Mouse (Mus musculus): ENCODE measurements around the gene Ubl3. TPM values are rescaled to one million over a fixed set of nuclear protein-coding genes. Genes with fewer than 3 reads are reported as not detected.

Ubl3 gene
- total RNA-seq, 2 experiments from 2014 or later = 103 to 108 TPM

DNA sequence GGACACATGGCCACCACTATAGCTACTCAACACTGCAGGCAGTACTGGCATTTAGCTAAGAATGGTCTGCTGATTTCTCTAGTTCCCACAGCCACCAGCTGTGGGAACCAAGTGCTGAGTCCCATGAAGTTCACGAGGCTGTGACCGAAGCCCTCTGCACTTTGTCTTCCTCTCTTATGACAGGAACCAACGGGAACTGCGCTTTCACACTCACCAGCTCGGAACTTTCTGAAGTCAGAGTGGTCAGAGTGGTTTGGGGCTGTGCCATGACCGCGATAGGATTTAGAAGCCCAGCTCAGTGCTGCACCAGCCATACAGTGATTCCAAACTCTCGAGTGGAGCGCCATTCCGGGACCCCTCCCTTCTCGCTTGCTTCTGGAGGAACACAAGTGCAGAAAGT, 66.4 kb downstream of the Ubl3 start:
- DNase-seq = peak in 1 of 2 experiments; percentile 25

DNA sequence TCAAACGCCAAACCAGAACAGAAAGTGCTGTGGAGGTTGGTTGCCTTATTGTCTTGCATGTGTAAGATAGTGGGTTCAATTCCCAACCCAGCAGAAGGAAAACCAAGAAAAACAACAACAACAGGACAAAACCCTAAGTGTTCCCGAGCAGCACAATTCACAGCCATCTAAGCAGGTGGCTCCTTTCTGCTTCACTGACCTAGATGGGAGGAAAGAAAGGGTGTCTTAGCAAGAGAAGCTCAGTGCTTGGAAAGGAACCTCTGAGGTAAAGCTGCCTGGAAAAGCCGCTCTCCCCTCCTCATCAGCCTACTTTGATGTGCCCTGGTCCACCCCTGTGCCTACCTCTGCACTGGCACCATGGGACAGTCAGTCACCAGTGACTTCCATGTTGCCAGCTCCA, 70.8 kb downstream of the Ubl3 start:
- no peak for DNase-seq

DNA sequence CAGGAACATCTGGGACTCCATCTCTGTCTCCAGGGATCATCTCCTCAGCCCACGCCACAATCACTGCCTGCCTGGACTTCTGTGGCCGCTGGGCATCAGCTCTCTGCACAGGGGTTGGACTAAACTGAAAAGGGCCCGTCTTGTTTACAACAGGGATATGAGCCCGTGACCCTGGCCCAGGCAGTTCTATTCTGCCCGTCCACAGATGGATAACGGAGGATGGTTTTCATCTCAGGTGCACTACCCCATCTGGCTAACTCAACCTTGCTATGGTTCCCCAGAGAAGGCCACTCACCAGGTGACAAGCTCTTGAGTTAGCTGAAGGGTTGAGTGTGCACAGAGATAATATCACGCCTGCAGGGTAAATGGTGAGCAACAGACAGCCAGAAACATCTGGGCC, 78.2 kb downstream of the Ubl3 start:
- DNase-seq = no peak

DNA sequence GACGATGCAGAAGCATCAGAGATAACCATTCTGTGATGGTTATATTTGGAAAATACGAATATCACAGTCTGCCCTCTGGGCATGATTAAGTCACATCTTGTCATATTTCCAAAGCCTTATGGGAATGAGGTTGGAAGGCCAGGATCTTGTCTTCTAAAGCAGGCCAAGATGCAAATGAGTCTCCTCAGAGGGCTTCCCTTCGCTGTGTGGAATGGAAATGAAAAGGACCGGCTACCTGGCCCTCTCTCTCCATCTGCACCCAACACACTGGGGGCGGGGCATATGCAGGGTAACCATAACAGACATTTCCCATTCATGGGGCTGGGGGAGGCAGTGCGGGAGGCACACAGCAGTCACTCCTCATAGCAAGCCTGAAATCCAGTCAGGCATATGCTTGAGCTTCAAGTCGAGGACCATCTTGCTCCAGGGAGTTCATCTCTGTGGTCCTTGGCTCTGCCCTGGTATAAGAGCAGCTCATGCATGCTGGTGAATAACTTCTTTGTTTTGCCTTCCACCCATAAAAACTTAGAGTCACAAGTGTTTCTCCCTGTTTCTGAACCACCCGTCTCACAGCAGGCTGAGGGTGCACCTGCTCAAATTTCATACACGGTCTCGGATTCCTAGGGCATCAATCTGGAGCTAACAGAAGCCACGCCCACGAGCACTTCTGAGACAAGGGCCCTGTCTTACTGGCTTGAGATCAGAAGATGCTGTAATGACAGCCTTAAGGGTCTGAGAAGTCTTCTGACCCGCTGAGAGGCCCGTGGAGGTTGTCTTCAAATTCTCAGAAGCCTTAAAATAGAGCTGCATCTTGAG, 83.8 kb downstream of the Ubl3 start:
- no peak for DNase-seq

DNA sequence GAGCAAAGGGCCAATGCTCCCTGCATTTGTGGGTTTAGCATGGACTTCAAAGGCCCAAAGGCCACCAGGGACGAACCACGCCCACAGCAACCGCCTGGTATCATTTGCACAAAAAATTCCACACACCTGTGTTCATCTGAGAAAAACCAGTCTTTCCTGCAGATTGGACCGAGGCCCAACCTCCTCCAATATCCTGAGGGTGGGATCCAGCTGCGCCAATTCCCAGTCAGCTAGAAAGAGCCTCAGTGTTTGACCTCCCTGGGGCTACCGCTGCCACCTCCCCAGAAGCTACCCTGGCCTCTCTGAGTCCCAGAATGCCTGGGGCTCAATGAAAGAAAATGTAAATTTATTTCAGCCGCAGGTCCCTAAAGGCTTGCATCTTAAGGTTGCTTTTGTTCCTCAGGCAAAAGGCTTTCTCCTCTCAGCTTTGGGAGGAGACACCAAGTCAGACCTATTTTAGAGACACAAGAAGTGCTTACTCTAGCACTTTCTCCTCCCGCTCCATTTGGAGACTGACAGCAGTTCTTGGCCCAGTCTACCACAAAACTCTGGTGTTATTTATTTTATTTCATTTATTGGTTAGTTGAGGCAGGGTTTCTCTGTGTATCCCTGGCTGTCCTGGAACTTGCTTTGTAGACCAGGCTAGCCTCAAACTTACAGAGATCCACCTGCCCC, 85.5 kb downstream of the Ubl3 start:
- no peak for DNase-seq

DNA sequence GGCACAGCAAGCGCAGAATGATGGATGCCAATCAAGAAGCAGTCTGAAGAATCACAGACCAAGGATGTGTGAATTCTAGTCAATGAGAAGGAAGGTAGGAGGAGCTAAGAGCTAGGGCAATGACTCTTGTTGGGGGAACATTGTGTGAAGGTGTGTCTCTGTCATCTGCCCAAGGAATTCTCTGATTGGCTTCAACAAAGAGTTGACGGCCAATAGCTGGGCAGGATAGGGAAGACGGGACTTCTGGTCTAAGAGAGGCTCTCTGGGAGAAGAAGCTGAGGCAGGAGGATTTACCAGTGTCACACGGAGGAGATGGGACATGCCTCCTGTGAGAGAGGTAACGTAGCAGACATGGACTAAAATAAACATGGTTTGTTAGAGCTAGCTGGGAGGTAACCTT, 86.5 kb downstream of the Ubl3 start:
- DNase-seq = no peak

DNA sequence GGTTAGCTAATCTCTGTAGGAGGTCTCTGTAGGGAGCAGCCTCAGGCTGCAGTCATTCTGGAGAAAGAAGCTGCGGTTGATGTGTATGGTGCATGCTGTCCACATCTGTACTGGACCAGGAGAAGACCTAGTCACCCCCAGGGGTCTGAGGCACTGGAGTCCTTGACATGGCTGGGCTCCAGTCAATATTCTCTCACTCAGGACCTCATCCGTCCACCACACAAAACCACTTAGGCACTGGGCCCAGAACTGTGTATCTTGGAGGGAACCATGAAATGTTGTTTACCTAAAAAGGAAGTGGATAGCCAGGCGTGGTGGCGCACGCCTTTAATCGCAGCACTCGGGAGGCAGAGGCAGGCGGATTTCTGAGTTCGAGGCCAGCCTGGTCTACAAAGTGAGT, 87.5 kb downstream of the Ubl3 start:
- peak in 1 of 2 experiments; percentile 11 for DNase-seq

DNA sequence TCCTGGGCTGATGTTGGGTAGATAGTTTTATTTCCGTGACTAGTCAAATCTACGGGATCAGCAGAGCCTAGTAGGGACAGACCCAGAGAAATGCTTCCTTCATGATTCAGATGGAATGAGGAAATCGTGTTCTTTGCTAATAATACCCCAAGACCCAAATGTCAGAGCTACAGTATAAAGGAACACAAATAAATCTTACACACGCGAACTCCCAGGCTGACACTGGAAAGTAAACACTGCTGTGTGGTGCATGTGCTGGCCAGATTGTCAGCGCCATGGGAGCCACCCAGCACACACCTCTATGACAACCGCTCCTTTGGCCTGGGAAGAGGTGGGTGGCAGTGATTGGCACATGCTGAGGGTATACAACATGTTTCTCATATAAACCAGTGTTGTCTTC, 88.1 kb downstream of the Ubl3 start:
- no peak for DNase-seq

DNA sequence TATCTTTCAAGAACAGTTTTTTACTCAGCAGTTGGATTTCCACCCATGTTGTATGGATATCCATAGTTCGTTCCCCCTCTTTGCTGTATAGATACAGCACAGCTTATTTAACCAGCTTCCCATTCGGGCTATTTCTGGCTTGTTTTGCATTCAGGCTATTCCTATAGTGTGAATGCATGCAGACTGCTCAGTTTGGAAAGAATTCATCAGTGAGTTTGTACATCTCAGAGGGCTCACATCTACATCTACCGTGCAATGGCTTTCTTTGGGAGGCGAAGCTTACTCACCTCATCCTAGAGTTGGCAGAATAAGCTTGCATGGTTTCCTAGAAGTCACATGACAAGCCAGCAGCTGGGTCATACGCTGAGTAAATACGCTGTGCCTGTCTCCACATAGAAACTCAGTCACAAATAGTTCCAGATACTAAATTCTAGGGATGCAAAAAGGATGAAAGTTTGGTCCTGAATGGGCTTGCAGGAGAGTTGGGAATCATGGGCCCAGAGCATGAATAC, 88.8 kb downstream of the Ubl3 start:
- DNase-seq = no peak

Other genes with a start within 250 kb of the Ubl3 start
- 10 to 100 TPM; 11.8 to 13.5 TPM for gene Slc7a1, start 152.9 kb downstream of the Ubl3 start, total RNA-seq (2021)

Data from heart, adult 18-20 months (tissue).